Mouse (Mus musculus): ENCODE measurements around the gene Hist1h2ak. TPM values are rescaled to one million over a fixed set of nuclear protein-coding genes. Genes with fewer than 3 reads are reported as not detected.
A peak's percentile ranks its signal among the peaks of the same experiment; 100 is the strongest.
"Not testable (repeated sequence)": the region's sequence is repeated elsewhere in the genome, so short reads cannot be mapped to it uniquely, and the experiment has no call there.

Hist1h2ak gene
- total RNA-seq, 2 experiments from 2014 or later = 2.1 to 4.8 TPM

- no peak for DNase-seq
- intact Hi-C loops (cut with DNase I) = no loop called here
Observed at GRCm38 (mm10) chr13:21727948-21728572, 25.6 kb downstream of the Hist1h2ak start.

GRCm38 (mm10) chr13:21722993-21723836 lies 30.4 kb downstream of the Hist1h2ak start:
- DNase-seq = no peak
- intact Hi-C loops (cut with DNase I) = no loop called here

GRCm38 (mm10) chr13:21722373-21722925 lies 31.2 kb downstream of the Hist1h2ak start:
- intact Hi-C loops (cut with DNase I) = no loop called here
- DNase-seq = no peak

- peak in 1 of 2 experiments; percentile 40 for DNase-seq
- intact Hi-C loops (cut with DNase I) = not testable (repeated sequence)
Observed at GRCm38 (mm10) chr13:21721757-21722372, 31.8 kb downstream of the Hist1h2ak start, which contains the start of gene Hist1h2bm. Hist1h2bm (plus strand) TSS chr13:21722044.

- DNase-seq; intact Hi-C loops (cut with DNase I): not testable (repeated sequence)
Observed at GRCm38 (mm10) chr13:21721107-21721756, 32.4 kb downstream of the Hist1h2ak start.

GRCm38 (mm10) chr13:21718381-21719080 lies 35.1 kb downstream of the Hist1h2ak start:
- intact Hi-C loops (cut with DNase I) = loop anchor here (10.0 kb wide), 4 partner anchors 66 to 1866 kb away; partner anchors contain the start of genes Abt1, Hist1h1b, Hist1h2an and Hist1h2bp
- no peak for DNase-seq

GRCm38 (mm10) chr13:21717397-21718357 lies 36.0 kb downstream of the Hist1h2ak start, which contains the start of gene Hist1h3h:
Hist1h3h (plus strand) TSS chr13:21717659.
- intact Hi-C loops (cut with DNase I) = loop anchor here (10.0 kb wide), 4 partner anchors 67 to 1867 kb away; partner anchors contain the start of genes Abt1, Hist1h1b, Hist1h2an and Hist1h2bp
- peak; percentile 37 to 41 for DNase-seq

GRCm38 (mm10) chr13:21716540-21717391 lies 36.9 kb downstream of the Hist1h2ak start:
- DNase-seq = not testable (repeated sequence)
- intact Hi-C loops (cut with DNase I) = loop anchor here (10.0 kb wide), 4 partner anchors 68 to 1868 kb away; partner anchors contain the start of genes Abt1, Hist1h1b, Hist1h2an and Hist1h2bp

- intact Hi-C loops (cut with DNase I) = loop anchor here (10.0 kb wide), 4 partner anchors 69 to 1869 kb away; partner anchors contain the start of genes Abt1, Hist1h1b, Hist1h2an and Hist1h2bp
- DNase-seq = peak; percentile 44 to 45
Observed at GRCm38 (mm10) chr13:21715864-21716539, 37.6 kb downstream of the Hist1h2ak start, which contains the start of the genes Hist1h2bl and Hist1h2ai. Hist1h2bl (minus strand) TSS chr13:21716143. Hist1h2ai (plus strand) TSS chr13:21716422.

GRCm38 (mm10) chr13:21715131-21715863 lies 38.3 kb downstream of the Hist1h2ak start:
- intact Hi-C loops (cut with DNase I) = loop anchor here (10.0 kb wide), 4 partner anchors 70 to 1870 kb away; partner anchors contain the start of genes Abt1, Hist1h1b, Hist1h2an and Hist1h2bp

GRCm38 (mm10) chr13:21714725-21715124 lies 38.9 kb downstream of the Hist1h2ak start:
- DNase-seq = peak in 1 of 2 experiments; percentile 21
- intact Hi-C loops (cut with DNase I) = loop anchor here (5.0 to 10.0 kb wide), 6 partner anchors 70 to 1870 kb away; partner anchors contain the start of genes Abt1, Hist1h1b, Hist1h2an and Hist1h2bp

More at GRCm38 (mm10) chr13:21715131-21715863, 38.3 kb downstream of the Hist1h2ak start:
- no peak for DNase-seq

GRCm38 (mm10) chr13:21711698-21712097 lies 41.9 kb downstream of the Hist1h2ak start:
- intact Hi-C loops (cut with DNase I) = loop anchor here (5.0 to 10.0 kb wide), 6 partner anchors 73 to 1873 kb away; partner anchors contain the start of genes Abt1, Hist1h1b, Hist1h2an and Hist1h2bp
- no peak for DNase-seq

GRCm38 (mm10) chr13:21710821-21711525 lies 42.7 kb downstream of the Hist1h2ak start:
- intact Hi-C loops (cut with DNase I) = loop anchor here (5.0 to 10.0 kb wide), 6 partner anchors 74 to 1874 kb away; partner anchors contain the start of genes Abt1, Hist1h1b, Hist1h2an and Hist1h2bp
- DNase-seq = peak; percentile 54 to 58

Measured in gastrocnemius, postnatal 36 days (tissue).